Mouse (Mus musculus) gastrocnemius, adult 18-20 months (tissue): Measurements from ENCODE around the gene Stard3nl. TPM values are rescaled to one million over a fixed set of nuclear protein-coding genes. Genes with fewer than 3 reads are reported as not detected.

ENCODE experiments used
- DNase-seq: peaks from one replicate; pipeline ENCODE4 v3.0.0; 2021; ENCODE audit warnings: low spot score
- long read RNA-seq, 2 experiments: library from polyadenylated mRNA; stranded (forward); transcript quantifications; one replicate each; pipeline ENCODE4 v2.0.0; 2021
- total RNA-seq, 2 experiments: library from RNA; stranded (reverse); gene quantifications; 2 replicates each; pipeline ENCODE4 v1.2.3; 2021

Gene Stard3nl
- 1 to 10 TPM; 5.8 to 6.6 TPM for total RNA-seq
- long read RNA-seq, experiment 1, transcript Stard3nl-201 (9 exons, 1,327 nt): major isoform, 9 of 11 reads
- long read RNA-seq, experiment 1, partial matches to known transcripts: 1 of 11 reads
- long read RNA-seq, experiment 1, other reads (novel, unspliced or antisense): 1 of 11 reads
- long read RNA-seq, experiment 2, transcript Stard3nl-201 (9 exons, 1,327 nt): major isoform, 8 of 10 reads
- long read RNA-seq, experiment 2, partial matches to known transcripts: 0 of 10 reads
- long read RNA-seq, experiment 2, other reads (novel, unspliced or antisense): 2 of 10 reads

- peak; percentile 99 for DNase-seq
Measured at GRCm38 (mm10) chr13:19395688-19396354, at the start of gene Stard3nl. Gene Stard3nl, minus strand, starts transcription at chr13:19395795.

- no peak for DNase-seq
Measured at GRCm38 (mm10) chr13:19438040-19438439, 42.4 kb upstream of the Stard3nl start.

GRCm38 (mm10) chr13:19429812-19430370 is 34.3 kb upstream of the Stard3nl start:
- DNase-seq: no peak

- DNase-seq: no peak
Measured at GRCm38 (mm10) chr13:19428076-19428475, 32.5 kb upstream of the Stard3nl start.

GRCm38 (mm10) chr13:19424563-19424962 is 29.0 kb upstream of the Stard3nl start:
- no peak for DNase-seq

- DNase-seq: no peak
Measured at GRCm38 (mm10) chr13:19422521-19422920, 26.9 kb upstream of the Stard3nl start.

GRCm38 (mm10) chr13:19417885-19418521 is 22.4 kb upstream of the Stard3nl start:
- DNase-seq: no peak

GRCm38 (mm10) chr13:19415894-19416531 is 20.4 kb upstream of the Stard3nl start:
- DNase-seq: no peak

- DNase-seq: no peak
Measured at GRCm38 (mm10) chr13:19415337-19415736, 19.7 kb upstream of the Stard3nl start.

- DNase-seq: no peak
Measured at GRCm38 (mm10) chr13:19412334-19412939, 16.8 kb upstream of the Stard3nl start.

GRCm38 (mm10) chr13:19411886-19412285 is 16.3 kb upstream of the Stard3nl start:
- no peak for DNase-seq

- no peak for DNase-seq
Measured at GRCm38 (mm10) chr13:19410694-19411093, 15.1 kb upstream of the Stard3nl start.

GRCm38 (mm10) chr13:19407953-19408352 is 12.4 kb upstream of the Stard3nl start:
- no peak for DNase-seq

GRCm38 (mm10) chr13:19404623-19405022 is 9.0 kb upstream of the Stard3nl start:
- DNase-seq: no peak

GRCm38 (mm10) chr13:19394798-19395687 is 552 bp downstream of the Stard3nl start:
- DNase-seq: no peak

GRCm38 (mm10) chr13:19394171-19394570 is 1.4 kb downstream of the Stard3nl start:
- DNase-seq: no peak

GRCm38 (mm10) chr13:19393731-19394130 is 1.9 kb downstream of the Stard3nl start:
- DNase-seq: no peak

- no peak for DNase-seq
Measured at GRCm38 (mm10) chr13:19391608-19392007, 4.0 kb downstream of the Stard3nl start.

GRCm38 (mm10) chr13:19390296-19390695 is 5.3 kb downstream of the Stard3nl start:
- DNase-seq: no peak

- no peak for DNase-seq
Measured at GRCm38 (mm10) chr13:19389896-19390295, 5.7 kb downstream of the Stard3nl start.
